Mouse (Mus musculus): ENCODE data around the gene Adam6a. TPM values are rescaled to one million over a fixed set of nuclear protein-coding genes. Genes with fewer than 3 reads are reported as not detected.
"Not testable (repeated sequence)": the region's sequence is repeated elsewhere in the genome, so short reads cannot be mapped to it uniquely, and the experiment has no call there.

The Adam6a gene
- total RNA-seq (2014; fragmentation: Nextera tagmentation) (not detected in 2 replicates), total RNA-seq (2017) (0.16 and 0.23 TPM in 2 replicates), polyA plus RNA-seq (2012) (not detected in 2 replicates)

GRCm38 (mm10) chr12:113543608-113544007 lies at the start of gene Adam6a:
Adam6a (plus strand) TSS chr12:113543908.
- H3K36me3 ChIP-seq (replicated peaks); ATAC-seq (ENCODE audit: extremely low read depth, insufficient number of reproducible peaks, low FRiP score, poor library complexity, severe bottlenecking); H3K4me1 ChIP-seq (ENCODE audit: insufficient read depth, low read depth, low read length); H3K4me3 ChIP-seq (ENCODE audit: low read depth, low read length); H3K27me3 ChIP-seq (ENCODE audit: insufficient read depth, low read length); DNase-seq (ENCODE audit: low spot score): not testable (repeated sequence)
- H3K9me3 ChIP-seq (replicated peaks): peaks cover 17% of the 10 kb centered on the region

GRCm38 (mm10) chr12:113525901-113526300 lies 17.8 kb upstream of the Adam6a start:
- ATAC-seq (ENCODE audit: extremely low read depth, insufficient number of reproducible peaks, low FRiP score, poor library complexity, severe bottlenecking): no peak
- Histone ChIP-seq H3K4me3 (ENCODE audit: low read depth, low read length) (no peak overlapping the region), H3K27me3 (ENCODE audit: insufficient read depth, low read length) (no peaks in the 10 kb centered on the region), H3K4me1 (ENCODE audit: insufficient read depth, low read depth, low read length) (no peaks in the 10 kb centered on the region), H3K9me3 (replicated peaks) (peaks cover 33% of the 10 kb centered on the region), H3K36me3 (replicated peaks) (no peaks in the 10 kb centered on the region)
- TF ChIP-seq CTCF (IDR thresholded peaks at IDR 0.05; ENCODE audit: low read depth, low read length): no peak
- TF ChIP-seq POLR2AphosphoS5 (IDR thresholded peaks at IDR 0.05; ENCODE audit: insufficient replicate concordance, low read depth, low read length): no peak
- TF ChIP-seq GATA1 (IDR thresholded peaks at IDR 0.05; ENCODE audit: borderline replicate concordance, low read length): no peak
- no peak for TF ChIP-seq GATA2 (IDR thresholded peaks at IDR 0.05; ENCODE audit: borderline replicate concordance, low read depth, low read length)
- TF ChIP-seq TAL1 (conservative IDR thresholded peaks at IDR 0.05; ENCODE audit: low read depth, low read length): no peak
- no peak for DNase-seq (ENCODE audit: low spot score)

GRCm38 (mm10) chr12:113578241-113578640 lies 34.5 kb downstream of the Adam6a start:
- no peak overlapping the region for H3K4me3 ChIP-seq (ENCODE audit: low read depth, low read length)
- no peaks in the 10 kb centered on the region for H3K27me3 ChIP-seq (ENCODE audit: insufficient read depth, low read length)
- no peaks in the 10 kb centered on the region for H3K36me3 ChIP-seq (replicated peaks)
- ATAC-seq (ENCODE audit: extremely low read depth, insufficient number of reproducible peaks, low FRiP score, poor library complexity, severe bottlenecking) (peak; percentile 36), DNase-seq (ENCODE audit: low spot score) (no peak)
- no peak for TF ChIP-seq TAL1 (conservative IDR thresholded peaks at IDR 0.05; ENCODE audit: low read depth, low read length)
- H3K4me1 ChIP-seq (ENCODE audit: insufficient read depth, low read depth, low read length): no peaks in the 10 kb centered on the region
- H3K9me3 ChIP-seq (replicated peaks): peaks cover 27% of the 10 kb centered on the region

GRCm38 (mm10) chr12:113588001-113588400 lies 44.3 kb downstream of the Adam6a start:
- ATAC-seq (ENCODE audit: extremely low read depth, insufficient number of reproducible peaks, low FRiP score, poor library complexity, severe bottlenecking) (no peak), DNase-seq (ENCODE audit: low spot score) (no peak)
- no peak for TF ChIP-seq POLR2AphosphoS5 (IDR thresholded peaks at IDR 0.05; ENCODE audit: insufficient replicate concordance, low read depth, low read length)
- no peaks in the 10 kb centered on the region for H3K36me3 ChIP-seq (replicated peaks)
- H3K9me3 ChIP-seq (replicated peaks): peaks cover 13% of the 10 kb centered on the region
- H3K4me1 ChIP-seq (ENCODE audit: insufficient read depth, low read depth, low read length): no peaks in the 10 kb centered on the region
- no peak overlapping the region for H3K4me3 ChIP-seq (ENCODE audit: low read depth, low read length)
- no peaks in the 10 kb centered on the region for H3K27me3 ChIP-seq (ENCODE audit: insufficient read depth, low read length)

Other genes starting within 250 kb of the Adam6a start
- gene Adam6b, start 54.4 kb upstream of the Adam6a start, total RNA-seq (2014; fragmentation: Nextera tagmentation): not detected in 2 replicates
- gene Adam6b, start 54.4 kb upstream of the Adam6a start, total RNA-seq (2017): 0.06 and 0.16 TPM in 2 replicates
- gene Adam6b, start 54.4 kb upstream of the Adam6a start, polyA plus RNA-seq (2012): not detected in 2 replicates